Mouse (Mus musculus) C2C12 (cell line): ENCODE data around the gene Coq8a.

Experiments
- CTCF ChIP-seq: IDR thresholded peaks from one replicate; pipeline ENCODE4 v1.5.1; 2011; ENCODE audit not compliant: control insufficient read depth, insufficient read depth, insufficient read length
- MYOD1 ChIP-seq: IDR thresholded peaks from one replicate; pipeline ENCODE4 v1.6.1; 2011; ENCODE audit warnings: low read depth; ENCODE audit not compliant: control insufficient read depth, insufficient read length
- MYOG ChIP-seq: IDR thresholded peaks from one replicate; pipeline ENCODE4 v1.6.1; 2011; ENCODE audit not compliant: control insufficient read depth, insufficient read length; ENCODE audit errors: extremely low read depth
- USF1 ChIP-seq: IDR thresholded peaks from one replicate; pipeline ENCODE4 v1.6.1; 2011; ENCODE audit warnings: low read depth, mild to moderate bottlenecking, control low read depth, moderate library complexity

DNA sequence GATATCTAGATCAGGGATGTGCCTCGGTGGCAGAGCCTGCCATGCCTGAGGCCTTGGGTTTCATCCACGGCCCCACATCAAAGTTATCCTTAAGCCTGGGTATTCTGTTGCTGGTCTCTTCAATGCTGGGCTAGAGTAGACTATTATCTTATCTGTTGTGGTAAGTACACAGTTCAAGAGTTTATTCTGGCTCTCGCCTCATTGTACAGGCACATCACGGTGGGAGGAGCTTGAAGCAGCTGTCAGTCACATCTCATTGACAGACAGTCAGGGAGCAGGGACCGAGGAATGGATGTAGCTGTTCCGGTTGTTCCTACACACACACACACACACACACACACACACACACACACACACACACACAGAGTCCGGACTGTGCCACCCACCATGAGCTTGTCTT is 48.5 kb upstream of the Coq8a start:
- no peak for TF ChIP-seq USF1
- no peak for TF ChIP-seq CTCF
- no peak for TF ChIP-seq MYOG
- no peak for TF ChIP-seq MYOD1
